Mouse (Mus musculus) thymus, adult 2 months (tissue): ENCODE data around the gene Dvl2. TPM values are rescaled to one million over a fixed set of nuclear protein-coding genes. Genes with fewer than 3 reads are reported as not detected.

Experiments used
- DNase-seq: peaks from one replicate; pipeline ENCODE4 v3.0.0; 2021
- H3K27ac ChIP-seq: fragments of 200-500 bp; 2 replicates; pipeline ENCODE4 v1.5.1; 2012; ENCODE audit warnings: low read length, control low read depth; ENCODE audit not compliant: control insufficient read depth, insufficient read depth
- H3K27me3 ChIP-seq: fragments of 200-500 bp; 2 replicates; pipeline ENCODE4 v1.6.1; 2012; ENCODE audit warnings: mild to moderate bottlenecking, low read length, moderate library complexity, mixed read lengths; ENCODE audit not compliant: control insufficient read depth, insufficient read depth
- H3K36me3 ChIP-seq: fragments of 200-500 bp; 2 replicates; pipeline ENCODE4 v1.6.1; 2012; ENCODE audit warnings: mild to moderate bottlenecking, low read length, moderate library complexity; ENCODE audit not compliant: control insufficient read depth, insufficient read depth
- H3K4me1 ChIP-seq: fragments of 200-500 bp; replicated peaks from 2 replicates; pipeline ENCODE4 v1.6.1; 2012; ENCODE audit warnings: low read length; ENCODE audit not compliant: control insufficient read depth, insufficient read depth
- H3K4me3 ChIP-seq: fragments of 200-500 bp; 2 replicates; pipeline ENCODE4 v1.5.1; 2012; ENCODE audit warnings: mild to moderate bottlenecking, low read length, control low read depth, moderate library complexity; ENCODE audit not compliant: control insufficient read depth, insufficient read depth
- CTCF ChIP-seq: fragments of 200-500 bp; IDR thresholded peaks from 2 replicates; pipeline ENCODE4 v1.5.1; 2012; ENCODE audit warnings: mild to moderate bottlenecking, control low read depth, low read length, moderate library complexity, borderline replicate concordance; ENCODE audit not compliant: control insufficient read depth, poor library complexity, insufficient read depth; ENCODE audit errors: extremely low read depth
- POLR2A ChIP-seq: fragments of 200-500 bp; IDR thresholded peaks from 2 replicates; pipeline ENCODE4 v1.6.1; 2012; ENCODE audit warnings: mild to moderate bottlenecking, low read length, control low read depth, moderate library complexity; ENCODE audit not compliant: control insufficient read depth, poor library complexity, insufficient read depth; ENCODE audit errors: extremely low read depth
- whole genome bisulfite sequencing: fragments of 180-500 bp; shearing (Covaris S2); methylation state at CpG from one replicate; pipeline ENCODE4 v1.1.7; 2018; 5-methylcytosine and 5-hydroxymethylcytosine counted together
- polyA plus RNA-seq: library from polyadenylated mRNA; depleted of rRNA; stranded (reverse); fragments of >200 nt; gene quantifications from 2 replicates; pipeline ENCODE4 v1.2.3, GENCODE M21; 2012

The Dvl2 gene
- polyA plus RNA-seq, 1 experiment = 52.4 TPM

DNA sequence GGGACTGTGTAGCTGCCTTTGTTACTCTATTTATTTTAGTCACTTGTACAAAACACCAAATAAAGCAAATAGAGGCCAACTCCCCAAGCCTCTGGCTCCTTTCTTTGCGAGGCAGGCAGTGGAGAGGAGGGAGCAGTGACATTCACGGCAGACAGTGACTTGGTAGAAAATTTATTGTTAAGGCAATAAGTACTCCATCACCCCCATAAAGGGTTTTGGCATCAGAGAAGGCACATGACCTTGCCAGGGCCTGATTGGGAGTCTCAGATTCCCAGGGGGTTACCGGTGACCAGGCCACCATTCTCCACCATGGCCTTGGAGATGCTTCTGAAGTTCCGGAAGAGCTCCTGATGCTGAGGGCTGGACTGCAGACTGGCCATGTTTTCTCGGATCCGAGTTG, 9.6 kb downstream of the Dvl2 start:
- TF ChIP-seq POLR2A (no peak), CTCF (no peak)
- H3K36me3 ChIP-seq = peaks cover 54% of the 10 kb centered on the region
- no peak for DNase-seq
- no peak overlapping the region for H3K27ac ChIP-seq
- peaks cover 18% of the 10 kb centered on the region for H3K4me1 ChIP-seq
- WGBS = 95% methylated on average over 6 of the region's 6 CpGs
- H3K4me3 ChIP-seq = no peak overlapping the region
- H3K27me3 ChIP-seq = no peaks in the 10 kb centered on the region

GRCm38 (mm10) chr11:70010548-70010947, 10.2 kb downstream of the Dvl2 start:
- H3K4me1 ChIP-seq = peaks cover 15% of the 10 kb centered on the region
- no peaks in the 10 kb centered on the region for H3K27me3 ChIP-seq
- peaks cover 54% of the 10 kb centered on the region for H3K36me3 ChIP-seq
- TF ChIP-seq CTCF (no peak), POLR2A (no peak)
- no peak for DNase-seq
- WGBS = 96% methylated on average over 12 of the region's 12 CpGs
- H3K27ac ChIP-seq = no peak overlapping the region
- H3K4me3 ChIP-seq = no peak overlapping the region

DNA sequence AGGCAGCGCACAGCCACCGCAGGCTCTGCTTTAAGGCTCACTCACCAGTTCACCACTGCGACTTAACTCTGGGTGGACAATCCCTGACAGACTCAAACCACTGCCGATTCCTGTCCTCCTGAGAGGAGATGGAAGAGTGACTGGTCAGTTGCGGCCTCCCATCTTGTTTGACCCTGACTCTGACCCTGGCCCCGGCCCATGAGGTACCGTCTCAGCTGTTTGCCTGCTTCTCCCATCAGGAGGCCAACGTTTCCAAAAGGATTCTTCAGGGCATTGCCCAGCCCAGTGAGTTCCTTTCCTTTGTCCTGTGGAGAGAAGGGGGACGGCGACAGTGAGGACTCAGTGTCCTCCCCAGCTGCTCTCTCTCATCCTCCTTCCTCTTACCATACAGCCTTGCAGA, 10.6 kb downstream of the Dvl2 start:
- no peak for DNase-seq
- H3K4me1 ChIP-seq = peaks cover 12% of the 10 kb centered on the region
- WGBS = 97% methylated on average over 10 of the region's 10 CpGs
- H3K27me3 ChIP-seq = no peaks in the 10 kb centered on the region
- no peak overlapping the region for H3K4me3 ChIP-seq
- TF ChIP-seq POLR2A = no peak
- peaks cover 52% of the 10 kb centered on the region for H3K36me3 ChIP-seq
- no peak overlapping the region for H3K27ac ChIP-seq

GRCm38 (mm10) chr11:70012931-70013330, 12.5 kb downstream of the Dvl2 start:
- WGBS = 96% methylated on average over 9 of the region's 9 CpGs
- Histone ChIP-seq H3K4me3 (no peak overlapping the region), H3K27ac (no peak overlapping the region), H3K4me1 (peaks cover 16% of the 10 kb centered on the region), H3K36me3 (peaks cover 36% of the 10 kb centered on the region), H3K27me3 (no peaks in the 10 kb centered on the region)
- no peak for DNase-seq
- TF ChIP-seq CTCF (no peak), POLR2A (no peak)

- H3K27me3 ChIP-seq = no peaks in the 10 kb centered on the region
- peaks cover 19% of the 10 kb centered on the region for H3K4me1 ChIP-seq
- no peak for DNase-seq
- H3K27ac ChIP-seq = no peak overlapping the region
- no peak overlapping the region for H3K4me3 ChIP-seq
- WGBS = 96% methylated on average over 3 of the region's 3 CpGs
- peaks cover 31% of the 10 kb centered on the region for H3K36me3 ChIP-seq
- no peak for TF ChIP-seq CTCF
- no peak for TF ChIP-seq POLR2A
Measured at GRCm38 (mm10) chr11:70013408-70013807, 13.0 kb downstream of the Dvl2 start.

DNA sequence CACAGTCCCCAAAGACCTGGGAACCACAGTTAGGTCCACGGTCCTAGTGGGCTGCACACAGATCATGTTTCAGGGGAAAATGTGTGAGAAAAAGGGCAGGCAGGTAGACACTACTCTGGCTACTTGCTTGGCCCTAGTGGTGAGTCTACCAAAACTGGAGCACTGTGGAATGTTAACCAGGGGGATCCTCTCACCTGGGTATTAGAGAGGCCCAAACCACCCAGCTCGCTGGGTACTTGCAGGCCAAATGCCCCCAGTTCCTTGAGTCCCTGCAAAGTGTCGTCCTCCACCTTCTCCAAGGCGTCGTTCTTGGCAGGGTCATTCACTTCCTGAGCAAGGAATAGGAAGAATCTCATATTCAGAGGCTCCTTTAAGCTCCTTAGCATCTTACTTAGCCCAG, 13.7 kb downstream of the Dvl2 start:
- peaks cover 25% of the 10 kb centered on the region for H3K36me3 ChIP-seq
- H3K27me3 ChIP-seq = no peaks in the 10 kb centered on the region
- no peak for DNase-seq
- H3K4me3 ChIP-seq = no peak overlapping the region
- no peak overlapping the region for H3K27ac ChIP-seq
- peaks cover 22% of the 10 kb centered on the region for H3K4me1 ChIP-seq
- TF ChIP-seq CTCF (no peak), POLR2A (no peak)
- 83% methylated on average over 5 of the region's 5 CpGs for WGBS

- H3K4me1 ChIP-seq = peaks cover 31% of the 10 kb centered on the region
- WGBS = under 1% methylated on average over 35 of the region's 35 CpGs
- DNase-seq = peak; percentile 88
- TF ChIP-seq CTCF (peak; percentile 83), POLR2A (0 out of 2 replicates have a peak, but pooled peaks have one; percentile 41)
- peak within 1 kb of the TSS; percentile 63 for H3K27ac ChIP-seq
- peaks cover 15% of the 10 kb centered on the region for H3K36me3 ChIP-seq
- H3K27me3 ChIP-seq = no peaks in the 10 kb centered on the region
- H3K4me3 ChIP-seq = peak within 1 kb of the TSS; percentile 96
Measured at GRCm38 (mm10) chr11:70014880-70015558, 14.6 kb downstream of the Dvl2 start, which contains the start of gene Acadvl. Gene Acadvl, minus strand, starts transcription at chr11:70015411.
